Mouse (Mus musculus) hindlimb bud, embryonic 11.5 days (tissue): ENCODE results near the gene Mum1.
A peak's percentile ranks its signal among the peaks of the same experiment; 100 is the strongest.

Experiments
- DNase-seq: peaks from one replicate; pipeline ENCODE4 v3.0.0-alpha.2; 2012; ENCODE audit warnings: low read depth, low spot score; ENCODE audit errors: extremely low spot score

The Mum1 gene

DNA sequence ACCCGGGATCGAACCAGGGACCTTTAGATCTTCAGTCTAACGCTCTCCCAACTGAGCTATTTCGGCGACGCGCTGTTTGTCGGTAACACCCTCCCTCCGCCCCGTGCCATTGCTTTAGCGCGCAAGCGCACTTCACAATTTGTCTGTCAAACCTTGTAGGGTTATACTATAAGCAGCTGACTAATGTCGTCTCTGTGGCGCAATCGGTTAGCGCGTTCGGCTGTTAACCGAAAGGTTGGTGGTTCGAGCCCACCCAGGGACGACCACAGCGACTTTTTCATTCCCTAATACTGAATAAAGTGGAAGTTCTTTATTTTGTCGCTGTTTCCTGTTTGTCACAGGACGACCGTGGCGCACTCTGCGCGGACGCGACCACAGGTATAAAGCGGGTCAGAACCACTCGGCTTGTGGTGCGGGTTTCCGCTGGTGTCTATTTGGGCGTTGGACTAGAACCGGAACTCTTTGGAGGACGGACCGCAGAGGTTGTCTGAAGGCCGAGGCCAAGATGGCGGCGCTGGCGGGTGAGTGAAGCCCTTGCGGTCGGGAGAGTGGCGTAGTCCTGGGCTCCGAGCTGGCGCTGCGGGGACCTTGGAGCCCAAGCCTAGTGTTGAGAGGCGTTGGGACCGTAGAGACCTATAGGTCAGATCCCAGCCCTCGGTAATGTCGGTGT, 22.9 kb downstream of the Mum1 start, which contains the start of gene Ndufs7:
Gene Ndufs7 (plus strand): TSS at position 151 of the 670 bp plus-strand sequence.
- peak; percentile 97 for DNase-seq

DNA sequence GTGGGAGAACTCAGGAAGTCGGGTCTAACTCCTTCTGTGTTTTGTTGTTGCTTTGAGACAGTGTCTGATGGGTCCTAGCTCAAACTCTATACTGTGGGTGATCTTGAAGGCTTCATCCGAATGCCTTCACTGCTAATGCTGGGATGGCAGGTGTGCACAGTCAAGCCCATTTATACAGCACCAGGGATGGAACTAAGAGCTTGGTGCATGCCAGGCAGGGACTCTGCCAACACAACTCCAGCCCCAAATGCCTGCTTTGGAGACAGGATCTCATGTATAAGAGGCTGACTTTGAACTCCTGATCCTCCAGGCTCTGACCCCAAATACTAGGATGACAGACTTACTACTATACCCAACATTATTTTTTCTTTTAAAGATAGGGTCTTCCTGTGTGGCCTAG, 23.8 kb downstream of the Mum1 start:
- DNase-seq, result no peak

DNA sequence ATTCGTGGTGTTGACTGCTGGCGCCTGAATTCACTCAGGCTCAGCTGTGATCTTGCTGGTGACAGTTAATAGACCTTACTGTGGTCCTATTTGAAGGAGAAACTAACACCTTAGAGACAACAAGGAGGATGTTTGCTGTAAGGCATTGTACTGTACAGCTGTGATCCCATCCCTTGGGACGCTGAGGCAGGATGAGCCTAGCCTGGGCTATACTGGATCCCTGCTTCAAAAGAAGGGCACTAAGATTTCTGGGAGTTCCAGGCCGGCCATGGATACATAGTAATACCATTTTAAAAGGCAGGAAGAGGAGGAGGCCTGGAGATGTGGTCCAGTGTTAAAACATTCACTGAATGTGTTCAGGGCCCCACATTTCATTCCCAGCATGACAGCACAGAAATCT, 24.3 kb downstream of the Mum1 start:
- no peak for DNase-seq

DNA sequence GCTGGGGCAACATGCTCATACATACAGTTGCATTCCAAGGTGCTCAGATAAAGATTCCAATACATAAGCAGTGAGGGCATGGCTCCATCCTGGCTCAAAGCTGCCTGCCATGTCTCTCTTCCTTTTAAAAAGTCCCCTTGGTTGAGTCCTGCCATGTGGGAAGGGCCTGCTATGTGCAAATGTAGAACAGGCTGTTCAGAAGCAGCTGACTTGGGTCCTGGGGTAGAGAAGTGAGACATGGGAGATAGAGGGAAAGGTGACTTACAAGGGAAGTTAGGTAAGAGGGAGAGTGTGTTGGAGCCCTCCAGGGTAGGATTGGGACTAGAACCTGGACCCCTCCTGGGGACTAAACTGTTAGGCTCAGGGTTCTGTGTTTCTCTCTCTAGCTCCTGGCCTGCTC, 25.8 kb downstream of the Mum1 start:
- DNase-seq, result no peak

DNA sequence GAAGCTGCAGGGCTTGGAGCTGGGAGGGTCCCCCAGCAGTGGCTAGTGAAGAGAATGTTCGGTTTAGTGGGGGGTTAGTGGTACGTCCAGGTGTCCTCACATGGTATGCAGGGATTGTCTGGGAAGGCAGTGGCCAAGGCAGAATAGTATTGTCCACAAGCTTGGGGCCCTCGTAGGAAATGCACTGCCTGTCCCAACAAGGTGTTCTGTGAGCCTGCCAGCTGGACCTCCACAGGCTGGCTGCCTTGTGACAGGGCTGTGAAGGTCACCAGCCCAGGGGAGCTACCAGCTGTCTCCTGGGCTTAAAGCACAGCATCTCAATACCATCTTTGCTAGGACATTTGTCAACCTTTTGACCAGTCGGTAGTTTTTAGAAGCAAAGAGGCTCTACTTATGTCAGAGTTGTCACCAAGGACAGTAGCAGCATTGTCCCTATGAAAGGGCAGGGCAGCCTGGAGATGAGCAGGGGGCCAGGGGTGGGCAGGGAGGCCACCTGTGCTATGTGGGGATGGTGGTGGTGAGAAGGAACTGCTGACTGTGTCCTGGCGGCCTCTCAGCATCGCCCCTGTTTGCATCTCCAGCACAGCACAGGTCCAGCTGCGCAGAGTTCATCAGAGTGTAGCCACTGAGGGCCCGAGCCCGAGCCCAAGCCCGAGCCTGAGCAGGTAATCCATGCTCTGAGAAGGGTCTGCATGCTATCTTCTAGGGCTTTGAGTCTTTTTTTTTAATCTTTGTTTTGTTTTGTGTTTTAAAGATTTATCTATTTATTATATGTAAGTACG, 26.4 kb downstream of the Mum1 start:
- no peak for DNase-seq

DNA sequence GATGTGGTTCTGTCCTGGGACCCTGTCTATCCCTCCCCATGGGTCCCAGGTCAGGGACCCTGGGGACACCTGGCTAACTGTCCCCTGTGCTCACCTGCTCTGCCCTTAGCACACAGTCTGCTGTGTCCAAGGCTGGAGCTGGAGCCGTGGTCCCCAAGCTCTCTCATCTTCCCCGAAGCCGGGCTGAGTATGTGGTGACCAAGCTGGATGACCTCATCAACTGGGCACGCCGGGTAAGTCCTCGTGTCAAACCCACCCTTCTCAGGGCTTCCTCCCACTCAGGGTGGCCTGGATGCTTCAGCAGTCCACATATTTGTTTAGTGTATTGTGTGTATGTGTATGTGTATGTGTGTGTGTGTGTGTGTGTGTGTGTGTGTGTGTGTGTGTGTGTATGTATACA, 27.3 kb downstream of the Mum1 start:
- DNase-seq, result no peak

DNA sequence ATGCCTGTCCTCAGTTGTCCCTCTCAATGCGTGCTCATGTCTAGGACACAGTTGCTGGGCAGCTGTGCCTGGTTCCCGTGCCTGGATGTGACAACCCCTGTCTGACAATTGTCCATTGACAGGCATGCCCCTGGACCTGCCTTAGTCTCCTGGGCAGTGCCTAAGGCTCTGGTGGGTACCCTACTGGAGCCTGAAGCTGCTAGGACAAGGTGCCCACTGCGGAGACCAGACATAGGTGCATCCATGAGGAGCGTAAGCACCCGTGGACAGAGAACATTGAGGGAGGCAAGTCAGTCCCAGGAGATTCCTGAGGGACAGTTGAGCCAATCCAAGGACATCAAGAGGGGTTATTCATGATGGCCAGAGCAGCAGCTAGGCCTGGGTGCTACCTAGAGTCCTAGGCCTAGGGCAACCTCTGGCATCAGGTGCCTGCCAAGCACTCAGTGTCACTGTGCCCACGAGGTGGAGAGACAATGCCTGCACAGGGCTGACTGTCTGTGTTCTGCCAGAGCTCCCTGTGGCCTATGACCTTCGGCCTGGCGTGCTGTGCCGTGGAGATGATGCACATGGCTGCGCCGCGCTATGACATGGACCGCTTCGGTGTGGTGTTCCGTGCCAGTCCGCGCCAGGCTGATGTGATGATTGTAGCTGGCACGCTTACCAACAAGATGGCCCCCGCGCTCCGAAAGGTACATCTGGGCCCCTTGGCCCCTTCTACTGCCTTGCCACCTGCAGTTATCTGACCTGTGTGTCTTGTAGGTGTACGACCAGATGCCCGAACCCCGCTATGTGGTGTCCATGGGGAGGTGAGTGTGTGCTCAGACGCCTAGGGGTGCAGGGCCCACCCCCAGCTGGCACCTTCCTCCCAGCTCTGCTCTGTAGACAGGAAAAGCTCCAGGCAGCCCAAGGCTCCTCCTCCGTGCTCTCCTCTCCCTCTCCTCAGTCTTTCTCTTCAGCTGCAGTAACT, 28.4 kb downstream of the Mum1 start:
- DNase-seq, result no peak

DNA sequence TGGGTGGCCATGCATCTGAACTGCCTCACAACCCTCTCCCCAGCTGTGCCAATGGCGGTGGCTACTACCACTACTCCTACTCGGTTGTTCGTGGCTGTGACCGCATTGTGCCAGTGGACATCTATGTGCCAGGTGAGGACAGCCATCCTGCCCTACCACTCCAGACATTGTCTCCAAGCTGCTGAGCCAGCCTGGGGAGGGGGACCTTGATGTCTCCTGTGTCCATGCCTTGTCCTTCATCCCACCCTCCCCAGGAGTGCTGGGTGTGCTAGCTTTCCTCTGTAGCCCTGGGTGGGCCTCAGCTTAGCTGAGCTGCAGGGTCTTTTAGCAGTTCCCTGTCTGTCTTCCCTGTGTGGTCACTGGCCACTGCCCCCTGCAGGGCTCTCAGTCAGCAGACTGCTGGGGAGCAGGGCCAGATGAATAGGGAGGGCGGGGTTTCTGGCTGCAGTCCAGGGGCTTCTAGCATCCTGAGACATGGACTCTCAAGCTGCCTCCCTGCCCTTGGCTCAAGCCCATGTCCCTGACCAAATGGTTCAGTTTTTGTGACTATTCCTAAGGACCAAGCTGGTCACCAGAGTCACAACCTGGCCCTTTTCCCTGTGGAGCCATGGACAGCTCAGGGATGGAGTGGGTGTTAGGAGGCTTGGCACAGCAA, 29.8 kb downstream of the Mum1 start:
- DNase-seq, result no peak

DNA sequence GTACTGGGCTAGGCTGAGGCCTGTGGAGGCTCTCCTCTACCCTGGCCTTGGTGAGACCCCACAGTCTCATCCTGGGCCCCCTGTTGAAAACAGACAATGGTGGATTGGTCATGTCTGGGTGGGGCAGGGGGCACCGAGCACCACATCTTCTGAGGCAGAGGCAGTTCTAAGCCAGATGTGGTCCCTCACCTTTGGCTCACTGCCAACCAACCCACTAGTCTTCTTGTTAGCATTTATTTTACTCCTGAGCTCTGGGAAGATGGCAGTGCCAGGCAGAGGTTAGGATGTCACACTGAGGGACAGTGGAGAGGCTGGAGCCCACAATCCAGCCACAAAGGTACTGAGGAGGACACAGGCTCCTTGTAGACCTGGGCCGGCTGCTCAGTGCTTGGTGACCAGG, 31.7 kb downstream of the Mum1 start:
- no peak for DNase-seq

DNA sequence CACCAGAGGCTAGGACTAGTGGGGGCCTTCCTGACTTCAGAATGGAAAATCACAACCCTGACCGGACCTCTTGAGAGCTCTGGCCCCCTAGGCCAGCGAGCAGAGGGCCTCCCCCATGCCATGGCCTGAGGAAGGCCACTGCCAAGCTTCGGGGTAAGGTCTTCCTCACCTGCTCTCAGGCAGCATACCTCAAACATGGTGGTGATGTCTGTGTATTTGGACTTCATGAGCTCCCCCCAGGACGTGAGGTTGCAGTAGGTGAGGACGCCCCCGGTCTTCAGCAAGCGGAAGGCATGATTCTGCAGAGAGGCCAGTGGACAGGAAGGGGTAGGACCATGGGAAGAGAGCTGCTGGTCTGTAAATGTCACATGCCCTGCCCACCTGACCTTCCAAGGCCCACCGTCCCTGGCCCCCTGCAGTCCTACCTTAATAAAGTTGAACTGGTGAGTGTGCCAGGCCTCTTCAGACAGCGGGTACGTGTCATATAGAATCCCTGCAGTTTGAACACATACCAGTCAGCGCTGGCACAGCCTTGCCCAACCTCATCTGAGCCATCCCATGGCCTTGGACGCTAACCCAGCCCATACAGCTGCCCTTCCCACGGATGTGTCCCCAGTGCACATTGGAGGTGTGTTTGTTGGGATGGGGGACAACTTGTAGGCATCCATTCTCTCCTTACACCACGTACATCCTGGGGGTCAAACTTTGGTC, 32.7 kb downstream of the Mum1 start:
- DNase-seq, result no peak

DNA sequence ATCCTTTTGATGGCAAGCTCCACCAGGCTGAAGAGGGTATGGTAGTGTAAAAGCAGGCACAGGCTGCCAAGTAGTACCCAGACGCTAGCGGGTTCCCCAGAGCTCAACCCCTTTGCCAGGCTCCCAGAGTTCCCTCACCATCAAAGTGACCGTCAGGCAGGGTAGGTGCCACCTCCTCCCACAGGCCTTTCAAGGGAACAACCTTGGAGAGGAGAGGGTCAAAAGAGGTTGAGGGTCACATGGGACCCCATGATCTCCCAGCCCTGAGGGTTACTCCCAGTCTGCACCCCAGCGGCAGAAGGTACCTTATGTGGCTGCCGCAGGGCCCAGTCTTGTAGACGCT, 33.2 kb downstream of the Mum1 start:
- DNase-seq, result no peak

DNA sequence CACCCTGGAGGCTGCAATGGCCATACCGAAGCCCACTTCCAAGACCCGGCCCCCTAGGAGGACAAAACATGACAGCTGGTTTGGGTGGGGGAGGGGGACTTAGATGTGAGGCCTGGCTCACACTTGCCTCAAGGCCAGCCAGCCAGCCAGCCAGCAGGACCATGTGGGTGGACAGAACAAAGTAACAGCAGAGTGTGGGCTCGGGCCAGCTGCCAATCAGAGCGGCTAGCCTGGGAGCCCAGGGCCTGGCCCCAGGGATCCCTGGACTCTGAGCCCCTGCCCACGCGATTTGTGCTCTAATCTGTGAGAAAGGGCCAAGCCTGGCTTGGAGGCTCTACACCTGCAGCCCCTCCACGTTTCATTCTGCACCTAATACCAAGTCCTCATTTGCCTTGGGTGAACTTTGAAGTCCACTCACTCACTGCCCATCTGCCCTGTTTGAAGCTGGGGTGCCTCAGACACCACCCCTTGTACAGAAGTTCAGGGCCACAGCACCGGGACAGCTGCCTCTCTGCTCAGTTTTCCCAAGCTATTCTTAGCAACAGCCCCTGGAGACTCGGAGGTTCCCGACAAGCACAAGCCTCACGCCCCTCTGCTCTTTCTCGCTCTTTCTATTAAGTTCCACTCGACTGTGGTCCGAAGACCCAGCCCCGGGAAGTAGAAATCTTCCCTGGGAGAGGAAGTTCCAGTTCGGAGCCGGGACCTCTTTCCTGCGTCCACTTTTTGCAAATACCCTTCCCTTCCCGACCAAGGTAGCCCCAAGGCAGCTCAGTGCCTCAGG, 33.8 kb downstream of the Mum1 start:
- no peak for DNase-seq

DNA sequence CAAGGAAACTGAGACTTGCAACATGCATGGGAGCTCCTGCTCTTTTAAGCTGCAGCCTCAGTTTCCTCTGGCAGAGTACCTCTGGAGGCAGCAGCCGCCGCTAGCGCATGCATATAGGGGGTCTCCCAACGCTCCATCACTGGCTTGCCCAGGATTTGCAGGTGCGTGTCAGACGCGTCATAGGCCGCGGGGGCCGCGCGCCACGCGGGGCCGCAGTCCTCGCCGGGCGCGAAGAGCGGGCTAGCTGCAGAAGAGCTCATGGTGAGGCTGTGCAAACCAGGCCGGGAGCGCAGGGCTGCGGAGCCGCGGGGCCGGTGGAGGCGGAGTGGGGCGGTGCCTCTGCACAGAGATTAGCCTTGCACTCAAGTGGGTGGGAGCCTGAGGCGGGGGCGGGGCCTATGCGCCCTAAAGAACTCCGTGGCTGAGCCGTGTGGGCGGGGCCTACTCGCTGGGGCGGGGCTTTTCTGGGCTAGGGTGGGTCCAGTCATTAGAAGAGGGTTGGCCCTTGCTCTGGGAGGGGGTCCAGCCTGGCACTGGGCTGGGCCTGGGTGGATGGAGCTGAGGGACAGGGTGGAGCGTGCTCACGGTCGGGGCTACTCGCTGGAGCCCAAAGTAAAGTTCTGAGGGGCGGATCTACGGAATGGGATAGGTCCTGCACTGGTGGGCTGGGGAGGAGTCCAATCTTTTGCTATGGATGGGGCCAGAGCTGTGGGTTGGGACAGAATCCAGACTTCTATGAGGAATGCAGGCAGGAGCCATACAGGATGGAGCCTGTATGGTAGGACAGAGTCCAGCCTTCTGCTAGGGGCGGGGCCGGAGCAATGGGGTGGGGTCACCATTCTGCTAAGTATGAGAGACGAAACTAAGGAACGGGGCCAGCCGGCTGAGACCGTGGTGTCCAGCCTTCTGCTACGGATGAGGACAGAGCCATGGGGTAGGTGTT, 34.7 kb downstream of the Mum1 start, which contains the start of the genes Gamt and Dazap1:
Gene Gamt (minus strand): TSS at position 371 of the 943 bp plus-strand sequence.
Gene Dazap1 (plus strand): TSS at position 845 of the 943 bp plus-strand sequence.
- peak; percentile 69 for DNase-seq

DNA sequence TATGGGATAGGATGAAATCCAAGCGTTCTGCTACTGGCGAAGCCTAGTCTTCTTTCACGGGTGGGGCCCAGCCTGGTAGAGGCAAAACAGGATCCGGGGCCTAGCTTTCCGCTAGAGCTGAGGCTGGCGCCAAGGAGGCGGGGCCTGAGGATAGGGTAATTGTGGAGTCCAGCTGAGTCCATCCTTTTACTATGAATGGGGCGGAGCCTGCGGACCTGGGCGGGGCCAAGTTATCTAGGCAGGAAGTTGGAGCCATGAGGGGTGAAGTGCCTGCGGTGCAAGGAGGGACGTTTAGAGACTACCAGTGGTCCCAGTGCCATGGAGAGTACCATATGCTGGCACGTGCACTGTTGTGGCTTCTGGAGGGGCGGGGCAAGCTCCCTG, 35.3 kb downstream of the Mum1 start:
- DNase-seq, result peak; percentile 67

DNA sequence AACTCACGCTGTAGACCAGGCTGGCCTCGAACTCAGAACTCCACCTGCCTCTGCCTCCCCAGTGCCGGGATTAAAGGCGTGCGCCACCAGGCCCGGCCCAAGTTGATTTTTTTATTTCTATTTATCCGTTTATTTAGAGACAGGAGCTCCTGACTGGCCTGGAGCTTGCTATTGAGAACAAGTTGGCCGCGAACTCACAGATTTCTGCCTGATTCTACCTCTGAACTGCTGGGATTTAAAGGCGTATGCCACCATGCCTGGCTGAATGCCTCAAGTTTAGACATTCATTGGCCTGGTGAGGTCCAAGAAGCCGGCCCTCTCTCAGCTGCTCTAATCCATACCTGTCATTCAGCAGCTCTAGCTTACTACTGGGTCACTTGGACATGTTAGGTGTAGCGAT, 35.9 kb downstream of the Mum1 start:
- no peak for DNase-seq

DNA sequence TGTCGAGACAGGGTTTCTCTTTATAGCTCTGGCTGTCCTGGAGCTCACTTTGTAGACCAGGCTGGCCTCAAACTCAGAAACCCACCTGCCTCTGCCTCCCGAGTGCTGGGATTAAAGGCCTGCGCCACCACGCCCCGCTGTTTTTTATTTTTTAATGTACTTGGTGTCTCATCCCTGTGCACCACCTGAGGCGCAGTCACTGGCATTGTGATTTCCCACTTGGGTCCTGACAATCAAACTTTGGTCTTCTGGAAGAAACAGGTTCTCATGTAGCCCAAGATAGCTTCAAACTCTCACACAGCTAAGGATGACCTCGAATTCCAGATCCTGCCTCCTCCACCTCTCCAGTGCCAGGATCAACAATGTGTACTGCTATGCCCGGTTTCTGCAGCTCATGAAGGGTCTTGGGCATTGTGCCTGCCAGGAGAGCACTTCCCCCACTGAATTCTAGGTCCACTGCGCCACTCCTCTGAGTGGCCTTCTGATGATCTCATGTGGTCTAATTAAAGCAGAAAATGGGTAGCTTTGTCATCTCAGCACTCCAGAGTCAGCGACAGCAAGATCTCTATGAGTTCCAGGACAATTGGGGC, 36.6 kb downstream of the Mum1 start:
- no peak for DNase-seq

DNA sequence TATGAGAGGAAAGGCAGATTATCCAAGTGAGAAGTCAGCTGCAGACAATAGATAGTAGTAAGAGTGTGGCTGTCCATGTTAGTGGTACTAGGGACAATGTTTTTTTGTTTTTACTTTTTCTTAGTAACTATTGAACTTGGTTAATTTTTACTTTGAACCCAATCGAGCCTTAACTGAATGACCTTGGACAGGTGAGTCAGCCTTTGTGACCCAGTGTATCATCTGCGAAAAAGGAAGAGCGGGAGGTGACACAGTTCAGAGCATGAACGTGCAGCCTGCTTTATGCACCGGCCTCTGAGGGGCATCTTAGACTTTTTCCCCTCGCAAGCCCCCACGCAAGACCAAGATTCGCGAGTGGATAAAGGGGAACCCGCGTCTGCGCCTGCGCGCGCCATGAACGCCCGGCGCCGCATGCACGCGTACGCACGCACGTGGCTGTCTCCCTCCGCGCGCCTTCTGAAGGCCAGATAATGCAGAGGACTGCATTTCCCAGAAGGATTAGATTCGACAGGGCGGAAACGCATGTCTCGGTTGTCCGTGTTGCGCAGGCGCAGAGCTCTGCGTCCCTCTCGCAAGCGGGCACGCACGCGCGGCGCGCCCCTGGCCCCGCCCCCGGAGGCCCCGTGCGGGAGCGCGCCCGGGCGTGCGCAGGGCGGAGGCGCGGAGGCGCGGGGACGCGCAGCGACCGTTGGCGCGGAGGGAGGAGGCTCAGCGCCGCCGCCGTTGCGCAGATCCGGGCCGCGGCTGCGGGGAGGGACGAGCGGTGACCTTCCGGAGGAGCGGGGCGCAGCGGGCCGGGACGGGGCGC, 38.3 kb downstream of the Mum1 start:
- peak; percentile 99 for DNase-seq
